Mouse (Mus musculus) cerebellum, postnatal 14 days (tissue): Measurements from ENCODE around the gene Tbcc.
A peak's percentile ranks its signal among the peaks of the same experiment; 100 is the strongest.

Experiments used
- DNase-seq, 2 experiments: peaks; one replicate each; pipeline ENCODE4 v3.0.0; 2021; ENCODE audit warnings: mixed read lengths in 2 of 2

The Tbcc gene

GRCm38 (mm10) chr17:46903876-46904490 lies 13.5 kb downstream of the Tbcc start:
- DNase-seq: peak; percentile 89 to 91

- no peak for DNase-seq
Measured at GRCm38 (mm10) chr17:46910186-46910585, 19.7 kb downstream of the Tbcc start, which contains the start of gene Prph2. Gene Prph2, plus strand, starts transcription at chr17:46910459.

GRCm38 (mm10) chr17:46912331-46912730 lies 21.8 kb downstream of the Tbcc start:
- no peak for DNase-seq

- no peak for DNase-seq
Measured at GRCm38 (mm10) chr17:46915129-46915528, 24.6 kb downstream of the Tbcc start.

- DNase-seq: no peak
Measured at GRCm38 (mm10) chr17:46918951-46919350, 28.5 kb downstream of the Tbcc start.

GRCm38 (mm10) chr17:46920855-46921254 lies 30.4 kb downstream of the Tbcc start:
- no peak for DNase-seq

GRCm38 (mm10) chr17:46926192-46926591 lies 35.7 kb downstream of the Tbcc start:
- no peak for DNase-seq

GRCm38 (mm10) chr17:46926941-46927340 lies 36.5 kb downstream of the Tbcc start:
- no peak for DNase-seq

- DNase-seq: no peak
Measured at GRCm38 (mm10) chr17:46927781-46928180, 37.3 kb downstream of the Tbcc start.

- no peak for DNase-seq
Measured at GRCm38 (mm10) chr17:46929277-46929676, 38.8 kb downstream of the Tbcc start.

- no peak for DNase-seq
Measured at GRCm38 (mm10) chr17:46929897-46930296, 39.4 kb downstream of the Tbcc start.

GRCm38 (mm10) chr17:46932961-46933360 lies 42.5 kb downstream of the Tbcc start:
- DNase-seq: no peak

- peak; percentile 60 to 79 for DNase-seq
Measured at GRCm38 (mm10) chr17:46933557-46934348, 43.3 kb downstream of the Tbcc start.

GRCm38 (mm10) chr17:46940461-46940860 lies 50.0 kb downstream of the Tbcc start:
- no peak for DNase-seq
